Mouse (Mus musculus) forebrain, embryonic 11.5 days (tissue): ENCODE results near the gene Ptms. TPM values are rescaled to one million over a fixed set of nuclear protein-coding genes. Genes with fewer than 3 reads are reported as not detected.

Experiments used
- ATAC-seq: fragments of 200-750 bp; cut with Nextera tagmentation; replicated peaks from 2 replicates; pipeline ENCODE4 v1.8.0; 2017; ENCODE audit warnings: moderate TSS enrichment; ENCODE audit not compliant: low FRiP score
- DNase-seq: peaks from one replicate; pipeline ENCODE4 v3.0.0-alpha.2; 2017; ENCODE audit warnings: low spot score
- H3K27ac ChIP-seq: fragments of 300-500 bp; sonication (generic); 2 replicates; pipeline ENCODE4 v1.5.1; 2014; ENCODE audit warnings: low read depth, low read length
- H3K27me3 ChIP-seq: fragments of 300-500 bp; sonication (generic); 2 replicates; pipeline ENCODE4 v1.6.1; 2014; ENCODE audit warnings: mild to moderate bottlenecking, low read length, mixed read lengths; ENCODE audit not compliant: control insufficient read depth, insufficient read depth
- H3K36me3 ChIP-seq: fragments of 300-500 bp; sonication (generic); 2 replicates; pipeline ENCODE4 v1.6.1; 2014; ENCODE audit warnings: mild to moderate bottlenecking, low read length, moderate library complexity, mixed read lengths; ENCODE audit not compliant: control insufficient read depth, insufficient read depth
- H3K4me1 ChIP-seq: fragments of 300-500 bp; sonication (generic); replicated peaks from 2 replicates; pipeline ENCODE4 v1.6.1; 2014; ENCODE audit warnings: low read length, mixed read lengths; ENCODE audit not compliant: control insufficient read depth, insufficient read depth
- H3K4me2 ChIP-seq: fragments of 300-500 bp; sonication (generic); 2 replicates; pipeline ENCODE4 v1.6.1; 2014; ENCODE audit warnings: low read depth, mild to moderate bottlenecking, low read length, moderate library complexity, mixed read lengths; ENCODE audit not compliant: severe bottlenecking
- H3K4me3 ChIP-seq: fragments of 300-500 bp; sonication (generic); 2 replicates; pipeline ENCODE4 v1.5.1; 2014; ENCODE audit warnings: low read depth, low read length
- H3K9ac ChIP-seq: fragments of 300-500 bp; sonication (generic); 2 replicates; pipeline ENCODE4 v1.6.1; 2014; ENCODE audit warnings: low read length
- H3K9me3 ChIP-seq: fragments of 300-500 bp; sonication (generic); 2 replicates; pipeline ENCODE4 v1.6.1; 2016; ENCODE audit warnings: low read length, mixed read lengths; ENCODE audit not compliant: control insufficient read depth
- WGBS: fragments of 180-500 bp; shearing (Covaris S2); extraction: QIAGEN DNeasy Blood & Tissue Kit; methylation state at CpG from one replicate; pipeline ENCODE4 v1.1.7; 2014; 5-methylcytosine and 5-hydroxymethylcytosine counted together
- polyA plus RNA-seq: library from polyadenylated mRNA; unstranded; fragments of >200 nt; fragmentation: Nextera tagmentation; extraction: Ambion mirVana; gene quantifications from 2 replicates; pipeline ENCODE4 v1.2.1, GENCODE M21; 2014

The Ptms gene
- polyA plus RNA-seq, 1 experiment from 2014 or later = 369 TPM

- Histone ChIP-seq H3K27ac (no peak overlapping the region), H3K4me1 (no peaks in the 10 kb centered on the region), H3K36me3 (peaks cover 6% of the 10 kb centered on the region; the same call in 1 of the 2 replicates), H3K27me3 (no peaks in the 10 kb centered on the region), H3K4me2 (no peak overlapping the region), H3K4me3 (no peak overlapping the region), H3K9ac (no peak overlapping the region), H3K9me3 (no peaks in the 10 kb centered on the region)
- WGBS = 85% methylated on average over 3 of the region's 3 CpGs
- ATAC-seq = no peak
- no peak for DNase-seq
These were observed 38.2 kb upstream of the Ptms start for GRCm38 (mm10) chr6:124958127-124958526.

- no peaks in the 10 kb centered on the region for H3K27me3 ChIP-seq
- no peak overlapping the region for H3K9ac ChIP-seq
- H3K9me3 ChIP-seq = no peaks in the 10 kb centered on the region
- DNase-seq (no peak), ATAC-seq (no peak)
- no peak overlapping the region for H3K4me3 ChIP-seq
- peaks cover 4% of the 10 kb centered on the region; the same call in 1 of the 2 replicates for H3K36me3 ChIP-seq
- 96% methylated on average over 4 of the region's 4 CpGs for WGBS
- no peak overlapping the region for H3K27ac ChIP-seq
- no peaks in the 10 kb centered on the region for H3K4me1 ChIP-seq
- H3K4me2 ChIP-seq = no peak overlapping the region
These were observed 35.3 kb upstream of the Ptms start for GRCm38 (mm10) chr6:124955212-124955611.

- Histone ChIP-seq H3K4me1 (no peaks in the 10 kb centered on the region), H3K27me3 (no peaks in the 10 kb centered on the region), H3K27ac (no peak overlapping the region), H3K4me3 (no peak overlapping the region), H3K9me3 (no peaks in the 10 kb centered on the region), H3K4me2 (no peak overlapping the region), H3K9ac (no peak overlapping the region), H3K36me3 (no peaks in the 10 kb centered on the region; the same call in 1 of the 2 replicates)
- DNase-seq = no peak
- 89% methylated on average over 2 of the region's 2 CpGs for whole genome bisulfite sequencing
- no peak for ATAC-seq
These were observed 34.2 kb upstream of the Ptms start for GRCm38 (mm10) chr6:124953991-124954715.

DNA sequence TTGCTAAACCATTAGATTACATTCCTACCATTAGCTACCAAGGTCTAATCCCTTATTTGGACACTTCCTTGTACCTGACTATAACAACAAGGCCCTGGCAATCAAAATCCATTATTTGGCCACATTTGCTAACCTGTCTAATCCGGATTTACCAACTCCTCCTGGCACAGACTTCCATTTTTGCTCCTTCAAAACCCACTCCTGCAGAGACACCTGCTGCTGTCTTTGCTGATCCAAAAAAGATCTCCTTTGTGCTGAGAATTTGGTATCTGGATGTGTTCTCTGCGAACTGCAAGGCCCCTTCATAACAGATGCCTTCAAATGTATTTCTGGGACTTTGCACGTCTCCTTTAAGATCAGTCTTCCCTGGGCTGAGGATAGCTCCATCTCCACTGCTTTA is 23.6 kb upstream of the Ptms start:
- H3K9ac ChIP-seq = no peak overlapping the region
- no peaks in the 10 kb centered on the region for H3K27me3 ChIP-seq
- no peaks in the 10 kb centered on the region for H3K4me1 ChIP-seq
- H3K36me3 ChIP-seq = no peaks in the 10 kb centered on the region
- DNase-seq (no peak), ATAC-seq (no peak)
- no peak overlapping the region for H3K4me3 ChIP-seq
- H3K27ac ChIP-seq = no peak overlapping the region
- H3K9me3 ChIP-seq = no peaks in the 10 kb centered on the region
- no peak overlapping the region for H3K4me2 ChIP-seq
- 87% methylated on average over 3 of the region's 3 CpGs for WGBS

DNA sequence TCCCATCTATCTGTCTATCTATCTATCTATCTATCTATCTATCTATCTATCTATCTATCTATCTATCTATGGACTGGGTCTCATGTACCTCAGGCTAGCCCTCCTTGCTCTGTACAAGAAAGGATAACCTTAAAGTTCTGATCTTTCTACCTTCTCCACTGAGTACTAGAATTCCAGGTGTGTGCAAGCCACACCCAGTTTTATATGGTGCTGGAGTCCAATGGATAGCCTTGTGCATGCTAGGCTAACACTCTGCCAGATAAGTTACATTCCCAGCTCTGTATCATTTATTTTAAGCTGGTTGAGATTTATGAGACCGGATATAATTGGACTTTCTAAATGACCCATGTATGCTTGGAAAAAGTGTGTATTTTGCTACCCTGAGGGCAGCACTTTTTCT is 21.8 kb upstream of the Ptms start:
- no peak for ATAC-seq
- no peaks in the 10 kb centered on the region for H3K4me1 ChIP-seq

DNA sequence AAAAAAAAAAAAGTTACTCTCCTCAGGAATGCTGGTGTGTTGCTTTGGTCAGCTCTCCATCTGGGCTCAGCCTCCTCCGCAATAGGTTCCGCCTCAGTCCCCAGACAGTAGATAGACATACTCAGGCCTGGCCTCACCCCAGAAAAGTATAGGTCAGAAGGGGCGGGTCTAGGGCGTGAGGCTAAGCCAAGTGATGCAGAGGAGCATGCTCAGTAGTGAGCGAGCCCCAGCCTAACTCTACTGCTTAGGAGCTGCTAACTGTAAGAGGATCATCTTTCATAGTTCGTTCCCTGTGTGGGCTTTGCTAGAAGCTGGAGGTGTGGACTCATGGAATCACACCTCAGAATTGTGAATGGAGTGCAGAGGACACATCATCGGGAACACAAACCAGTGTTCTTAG is 18.7 kb upstream of the Ptms start:
- Histone ChIP-seq H3K9ac (no peak overlapping the region), H3K36me3 (peaks cover 8% of the 10 kb centered on the region; the same call in 1 of the 2 replicates), H3K27me3 (no peaks in the 10 kb centered on the region), H3K27ac (no peak overlapping the region), H3K4me3 (no peak overlapping the region), H3K9me3 (no peaks in the 10 kb centered on the region), H3K4me1 (no peaks in the 10 kb centered on the region), H3K4me2 (no peak overlapping the region)
- ATAC-seq = no peak
- no peak for DNase-seq
- WGBS = 93% methylated on average over 7 of the region's 7 CpGs

More for the DNA sequence above, 21.8 kb upstream of the Ptms start:
- no peaks in the 10 kb centered on the region for H3K9me3 ChIP-seq
- no peak overlapping the region for H3K9ac ChIP-seq
- H3K36me3 ChIP-seq = no peaks in the 10 kb centered on the region; the same call in 1 of the 2 replicates
- no peak overlapping the region for H3K4me3 ChIP-seq
- DNase-seq = no peak
- H3K4me2 ChIP-seq = no peak overlapping the region
- WGBS = 95% methylated on average over 1 of the region's 1 CpGs
- no peaks in the 10 kb centered on the region for H3K27me3 ChIP-seq
- H3K27ac ChIP-seq = no peak overlapping the region

DNA sequence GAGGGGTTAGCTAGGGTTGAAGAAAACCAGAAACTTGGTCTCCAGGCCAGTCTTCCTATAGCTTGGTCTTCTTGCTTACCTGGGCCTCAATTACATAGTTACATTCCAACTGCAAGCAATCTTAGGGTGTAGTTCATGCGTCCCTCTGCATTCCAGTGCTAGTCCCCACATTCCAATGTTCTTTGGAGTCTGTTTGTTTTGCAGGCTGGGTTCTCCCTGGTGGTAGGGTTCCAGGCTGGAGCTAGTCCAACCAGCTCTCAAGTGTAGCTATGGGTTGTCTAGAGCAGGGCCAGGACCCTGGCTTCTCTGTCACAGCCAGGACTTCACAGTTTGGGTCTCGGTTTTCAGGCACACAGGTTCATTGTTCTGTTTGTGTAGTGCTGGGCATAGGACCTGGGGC is 17.6 kb upstream of the Ptms start:
- 93% methylated on average over 2 of the region's 2 CpGs for WGBS
- Histone ChIP-seq H3K27ac (no peak overlapping the region), H3K4me2 (no peak overlapping the region), H3K9me3 (no peaks in the 10 kb centered on the region), H3K4me1 (no peaks in the 10 kb centered on the region; the same call in 1 of the 2 replicates), H3K9ac (no peak overlapping the region), H3K36me3 (peaks cover 10% of the 10 kb centered on the region), H3K27me3 (no peaks in the 10 kb centered on the region), H3K4me3 (no peak overlapping the region)
- DNase-seq (no peak), ATAC-seq (no peak)

- Histone ChIP-seq H3K9ac (no peak overlapping the region), H3K27ac (no peak overlapping the region), H3K4me3 (no peak overlapping the region), H3K9me3 (no peaks in the 10 kb centered on the region), H3K27me3 (no peaks in the 10 kb centered on the region), H3K4me2 (no peak overlapping the region), H3K4me1 (peaks cover 3% of the 10 kb centered on the region), H3K36me3 (peaks cover 10% of the 10 kb centered on the region)
- DNase-seq (no peak), ATAC-seq (no peak)
- 83% methylated on average over 1 of the region's 1 CpGs for WGBS
These were observed 16.8 kb upstream of the Ptms start for GRCm38 (mm10) chr6:124936681-124937080.

DNA sequence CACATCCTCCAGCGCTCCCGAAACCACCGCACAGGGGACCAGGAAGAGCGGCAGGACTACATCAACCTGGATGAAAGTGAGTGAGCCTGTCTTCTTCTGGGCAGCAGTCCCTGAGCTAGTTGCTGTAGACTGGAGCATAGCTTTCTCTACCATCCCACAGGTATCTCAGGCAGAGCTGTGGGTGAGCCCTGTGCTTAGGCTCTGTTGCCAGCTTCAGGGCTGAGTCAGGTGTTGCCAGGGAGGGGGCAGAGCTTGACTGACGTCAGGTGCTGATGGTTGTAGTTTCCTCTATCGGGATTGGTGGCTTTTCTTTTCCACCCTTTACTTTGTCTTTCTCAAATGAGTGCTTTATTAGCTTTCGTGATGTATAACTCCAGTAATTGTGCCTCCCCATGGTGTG is 14.8 kb upstream of the Ptms start:
- Histone ChIP-seq H3K36me3 (peaks cover 10% of the 10 kb centered on the region), H3K27me3 (no peaks in the 10 kb centered on the region), H3K9ac (no peak overlapping the region), H3K4me1 (peaks cover 10% of the 10 kb centered on the region), H3K9me3 (no peaks in the 10 kb centered on the region), H3K4me3 (no peak overlapping the region), H3K27ac (no peak overlapping the region), H3K4me2 (no peak overlapping the region)
- ATAC-seq (no peak), DNase-seq (no peak)
- WGBS = 91% methylated on average over 7 of the region's 7 CpGs
